Mouse (Mus musculus): Measurements from ENCODE around the gene Mgat5. TPM values are rescaled to one million over a fixed set of nuclear protein-coding genes. Genes with fewer than 3 reads are reported as not detected.
A peak's percentile ranks its signal among the peaks of the same experiment; 100 is the strongest.

The Mgat5 gene
- polyA plus RNA-seq, 1 experiment from 2014 or later = 16.3 TPM

DNA sequence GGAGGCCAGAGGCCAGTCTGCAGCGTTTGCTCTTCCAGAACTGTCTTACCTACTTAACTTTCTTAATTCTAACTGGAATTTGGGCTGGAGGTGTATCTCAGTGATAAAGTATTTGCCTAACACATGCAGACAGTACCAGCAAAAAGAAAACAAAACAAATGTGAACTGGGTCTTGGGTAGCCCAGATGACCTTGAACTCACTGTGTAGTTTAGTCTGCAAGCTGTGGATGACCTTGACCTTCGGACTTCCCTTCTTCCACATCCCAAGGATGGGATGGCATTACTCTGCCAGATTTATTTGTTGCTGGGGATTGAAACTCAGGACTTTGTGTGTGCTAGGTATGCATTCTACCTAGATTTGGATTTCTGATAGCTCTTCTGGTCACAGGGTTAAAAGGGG, 24.2 kb downstream of the Mgat5 start:
- 89% methylated on average over 2 of the region's 2 CpGs for WGBS
- Histone ChIP-seq H3K9me3 (ENCODE audit: control insufficient read depth, low read length) (no peaks in the 10 kb centered on the region), H3K36me3 (replicated peaks; ENCODE audit: control insufficient read depth, insufficient read depth) (no peaks in the 10 kb centered on the region), H3K4me1 (replicated peaks; ENCODE audit: control insufficient read depth, insufficient read depth, low read length) (no peaks in the 10 kb centered on the region), H3K4me3 (replicated peaks; ENCODE audit: low read length) (no peak overlapping the region), H3K27ac (no peak overlapping the region), H3K4me2 (replicated peaks) (no peak overlapping the region), H3K27me3 (ENCODE audit: control insufficient read depth, insufficient read depth, low read length) (no peaks in the 10 kb centered on the region), H3K9ac (no peak overlapping the region)
- ATAC-seq (ENCODE audit: low FRiP score) (no peak), DNase-seq (ENCODE audit: low spot score) (no peak)

DNA sequence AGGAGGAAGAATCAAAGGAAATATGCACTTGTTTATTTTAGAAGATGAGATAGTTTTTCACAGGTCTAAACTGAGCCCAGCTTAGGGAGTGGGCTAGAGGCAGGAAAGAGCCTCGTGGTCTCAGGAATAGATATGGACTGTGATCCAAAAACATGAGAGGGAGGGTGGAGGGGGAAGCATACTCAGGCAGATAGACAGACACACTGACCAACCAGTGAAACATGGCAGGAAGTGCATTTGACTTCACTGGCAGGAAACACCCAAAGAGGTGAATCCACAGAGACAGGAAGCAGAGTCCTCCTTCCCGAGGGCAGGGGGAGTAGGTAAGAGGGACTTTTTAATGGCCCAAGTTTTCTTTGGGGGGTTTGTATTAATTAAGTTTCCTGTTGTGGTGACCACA, 25.7 kb downstream of the Mgat5 start:
- Histone ChIP-seq H3K4me2 (replicated peaks) (no peak overlapping the region), H3K4me3 (replicated peaks; ENCODE audit: low read length) (no peak overlapping the region), H3K36me3 (replicated peaks; ENCODE audit: control insufficient read depth, insufficient read depth) (no peaks in the 10 kb centered on the region), H3K27me3 (ENCODE audit: control insufficient read depth, insufficient read depth, low read length) (no peaks in the 10 kb centered on the region), H3K27ac (no peak overlapping the region), H3K9ac (no peak overlapping the region), H3K9me3 (ENCODE audit: control insufficient read depth, low read length) (no peaks in the 10 kb centered on the region), H3K4me1 (replicated peaks; ENCODE audit: control insufficient read depth, insufficient read depth, low read length) (no peaks in the 10 kb centered on the region)
- WGBS = 91% methylated on average over 2 of the region's 2 CpGs
- no peak for ATAC-seq (ENCODE audit: low FRiP score)
- DNase-seq (ENCODE audit: low spot score) = no peak

- 83% methylated on average over 4 of the region's 4 CpGs for WGBS
- H3K27ac ChIP-seq = no peak overlapping the region
- no peak overlapping the region for H3K4me2 ChIP-seq (replicated peaks)
- ATAC-seq (ENCODE audit: low FRiP score) (no peak), DNase-seq (ENCODE audit: low spot score) (no peak)
- H3K9me3 ChIP-seq (ENCODE audit: control insufficient read depth, low read length) = no peaks in the 10 kb centered on the region
- no peak overlapping the region for H3K4me3 ChIP-seq (replicated peaks; ENCODE audit: low read length)
- no peaks in the 10 kb centered on the region for H3K4me1 ChIP-seq (replicated peaks; ENCODE audit: control insufficient read depth, insufficient read depth, low read length)
- no peak overlapping the region for H3K9ac ChIP-seq
- H3K27me3 ChIP-seq (ENCODE audit: control insufficient read depth, insufficient read depth, low read length) = no peaks in the 10 kb centered on the region
- H3K36me3 ChIP-seq (replicated peaks; ENCODE audit: control insufficient read depth, insufficient read depth) = no peaks in the 10 kb centered on the region
Observed at GRCm38 (mm10) chr1:127233191-127233651, 28.4 kb downstream of the Mgat5 start.

- Histone ChIP-seq H3K9me3 (ENCODE audit: control insufficient read depth, low read length) (no peaks in the 10 kb centered on the region), H3K4me1 (replicated peaks; ENCODE audit: control insufficient read depth, insufficient read depth, low read length) (peaks cover 16% of the 10 kb centered on the region), H3K36me3 (replicated peaks; ENCODE audit: control insufficient read depth, insufficient read depth) (no peaks in the 10 kb centered on the region), H3K27me3 (ENCODE audit: control insufficient read depth, insufficient read depth, low read length) (no peaks in the 10 kb centered on the region), H3K9ac (no peak overlapping the region), H3K4me2 (replicated peaks) (no peak overlapping the region), H3K27ac (no peak overlapping the region), H3K4me3 (replicated peaks; ENCODE audit: low read length) (no peak overlapping the region)
- ATAC-seq (ENCODE audit: low FRiP score) = no peak
- DNase-seq (ENCODE audit: low spot score) = no peak
- 75% methylated on average over 4 of the region's 4 CpGs for WGBS
Observed at GRCm38 (mm10) chr1:127235157-127235556, 30.3 kb downstream of the Mgat5 start.

- H3K4me3 ChIP-seq (replicated peaks; ENCODE audit: low read length) = no peak overlapping the region
- DNase-seq (ENCODE audit: low spot score) = no peak
- no peaks in the 10 kb centered on the region for H3K27me3 ChIP-seq (ENCODE audit: control insufficient read depth, insufficient read depth, low read length)
- H3K27ac ChIP-seq = no peak overlapping the region
- no peaks in the 10 kb centered on the region for H3K36me3 ChIP-seq (replicated peaks; ENCODE audit: control insufficient read depth, insufficient read depth)
- no peak for ATAC-seq (ENCODE audit: low FRiP score)
- no peak overlapping the region for H3K9ac ChIP-seq
- no peak overlapping the region for H3K4me2 ChIP-seq (replicated peaks)
- H3K9me3 ChIP-seq (ENCODE audit: control insufficient read depth, low read length) = no peaks in the 10 kb centered on the region
- WGBS = 56% methylated on average over 8 of the region's 8 CpGs
- H3K4me1 ChIP-seq (replicated peaks; ENCODE audit: control insufficient read depth, insufficient read depth, low read length) = peaks cover 17% of the 10 kb centered on the region
Observed at GRCm38 (mm10) chr1:127236396-127236795, 31.6 kb downstream of the Mgat5 start.

- Histone ChIP-seq H3K27ac (peak overlapping the region; percentile 8), H3K4me1 (replicated peaks; ENCODE audit: control insufficient read depth, insufficient read depth, low read length) (peaks cover 17% of the 10 kb centered on the region), H3K4me3 (replicated peaks; ENCODE audit: low read length) (no peak overlapping the region), H3K27me3 (ENCODE audit: control insufficient read depth, insufficient read depth, low read length) (no peaks in the 10 kb centered on the region), H3K9me3 (ENCODE audit: control insufficient read depth, low read length) (no peaks in the 10 kb centered on the region), H3K4me2 (replicated peaks) (no peak overlapping the region), H3K36me3 (replicated peaks; ENCODE audit: control insufficient read depth, insufficient read depth) (no peaks in the 10 kb centered on the region), H3K9ac (no peak overlapping the region)
- DNase-seq (ENCODE audit: low spot score) = peak; percentile 42
- ATAC-seq (ENCODE audit: low FRiP score) = peak; percentile 76
- 27% methylated on average over 6 of the region's 6 CpGs for WGBS
Observed at GRCm38 (mm10) chr1:127238871-127239314, 34.1 kb downstream of the Mgat5 start.

DNA sequence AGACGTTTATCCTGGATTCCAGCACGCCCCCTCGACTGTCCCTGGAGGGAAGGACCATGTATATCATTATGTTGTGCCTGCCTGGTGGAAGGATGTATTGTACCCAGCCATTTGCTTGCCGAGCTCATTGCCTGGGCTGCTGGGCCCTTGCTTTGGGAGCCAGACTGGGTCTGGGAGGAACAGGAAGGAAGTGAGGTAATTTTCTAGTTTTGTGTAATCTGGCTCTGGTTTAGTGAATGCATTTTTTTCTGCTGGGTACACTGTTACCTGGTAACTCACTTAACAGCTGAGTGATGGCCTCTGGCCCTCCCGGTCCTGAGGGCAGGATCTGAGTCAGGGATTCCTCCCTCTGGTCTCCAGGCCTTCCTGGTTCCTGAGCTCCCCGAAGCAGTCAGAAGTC, 35.1 kb downstream of the Mgat5 start:
- Histone ChIP-seq H3K4me1 (replicated peaks; ENCODE audit: control insufficient read depth, insufficient read depth, low read length) (peaks cover 17% of the 10 kb centered on the region), H3K4me3 (replicated peaks; ENCODE audit: low read length) (no peak overlapping the region), H3K27ac (peak overlapping the region; percentile 8; the same call in 1 of the 2 replicates), H3K9ac (no peak overlapping the region), H3K4me2 (replicated peaks) (no peak overlapping the region), H3K36me3 (replicated peaks; ENCODE audit: control insufficient read depth, insufficient read depth) (no peaks in the 10 kb centered on the region), H3K27me3 (ENCODE audit: control insufficient read depth, insufficient read depth, low read length) (no peaks in the 10 kb centered on the region), H3K9me3 (ENCODE audit: control insufficient read depth, low read length) (no peaks in the 10 kb centered on the region)
- DNase-seq (ENCODE audit: low spot score) = no peak
- ATAC-seq (ENCODE audit: low FRiP score) = no peak
- 23% methylated on average over 6 of the region's 6 CpGs for WGBS

DNA sequence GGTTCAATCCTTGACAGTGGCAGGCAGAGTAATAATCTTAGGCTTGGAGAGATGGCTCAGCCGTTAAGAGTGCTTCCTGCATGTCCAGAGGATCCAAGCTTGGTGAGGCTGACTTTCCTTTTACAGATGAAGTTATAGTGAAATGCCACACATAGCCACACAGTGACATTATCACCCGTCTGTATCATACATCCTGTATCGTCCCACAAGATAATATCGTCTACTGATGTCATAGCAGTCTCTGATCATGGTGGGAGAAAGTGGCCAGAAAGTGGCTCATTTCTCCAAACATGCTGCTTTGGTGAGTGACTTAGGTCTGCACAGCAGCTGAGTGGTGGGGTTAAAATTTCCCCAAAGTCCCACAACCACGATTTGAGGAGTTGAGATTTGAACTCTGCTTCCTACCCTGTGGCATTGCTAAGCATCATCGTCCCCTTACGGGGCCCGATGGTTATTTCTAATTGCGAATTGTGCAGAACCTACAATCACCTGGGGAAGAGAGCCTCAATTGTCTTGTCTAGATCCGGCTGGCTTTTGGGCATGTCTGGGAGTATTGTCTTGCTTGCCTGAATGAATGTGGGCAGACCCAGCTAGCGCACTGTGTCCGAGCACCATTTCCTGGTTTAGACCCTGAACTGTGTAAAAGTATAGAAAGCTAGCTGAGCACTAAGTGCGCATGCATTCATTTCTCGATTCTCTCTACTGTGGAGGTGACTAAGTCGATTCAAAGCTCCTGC, 37.5 kb downstream of the Mgat5 start:
- H3K4me1 ChIP-seq (replicated peaks; ENCODE audit: control insufficient read depth, insufficient read depth, low read length) = peaks cover 17% of the 10 kb centered on the region
- no peaks in the 10 kb centered on the region for H3K9me3 ChIP-seq (ENCODE audit: control insufficient read depth, low read length)
- no peak overlapping the region for H3K4me3 ChIP-seq (replicated peaks; ENCODE audit: low read length)
- H3K36me3 ChIP-seq (replicated peaks; ENCODE audit: control insufficient read depth, insufficient read depth) = no peaks in the 10 kb centered on the region
- no peak overlapping the region for H3K4me2 ChIP-seq (replicated peaks)
- WGBS = 84% methylated on average over 15 of the region's 15 CpGs
- ATAC-seq (ENCODE audit: low FRiP score) (no peak), DNase-seq (ENCODE audit: low spot score) (no peak)
- H3K9ac ChIP-seq = no peak overlapping the region
- no peak overlapping the region for H3K27ac ChIP-seq
- no peaks in the 10 kb centered on the region for H3K27me3 ChIP-seq (ENCODE audit: control insufficient read depth, insufficient read depth, low read length)

DNA sequence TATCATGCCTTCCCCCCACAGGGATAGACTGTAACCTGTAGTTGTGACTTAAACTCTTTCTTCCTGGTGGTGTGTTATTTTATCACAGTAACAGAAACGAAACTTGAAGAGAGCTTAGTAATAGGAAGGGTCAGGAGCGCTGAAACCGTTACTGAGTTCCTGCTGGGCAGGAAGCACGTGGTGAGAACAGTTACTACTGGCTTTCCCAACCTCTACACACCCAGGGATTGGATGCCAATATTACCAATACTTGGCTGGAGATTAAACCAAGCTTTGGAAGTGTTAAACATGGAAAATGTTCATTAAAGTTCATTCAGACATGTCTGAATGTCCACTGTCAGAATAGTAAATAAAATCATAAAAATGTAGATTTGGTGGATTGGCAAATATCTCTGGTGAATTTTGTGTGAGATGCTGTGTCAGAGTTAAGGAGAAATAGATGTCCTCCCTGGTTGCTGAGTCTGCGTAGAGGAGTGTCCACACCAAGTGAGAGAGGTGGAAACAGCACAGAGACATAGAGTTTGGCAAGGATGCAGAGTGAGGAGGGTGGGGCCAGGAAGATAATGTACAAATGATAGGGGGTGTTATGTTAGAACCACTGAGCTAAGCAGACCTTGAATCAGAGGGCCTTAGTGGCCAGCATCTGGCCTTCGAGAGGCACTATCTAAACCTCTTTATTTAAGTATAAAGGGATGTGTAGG, 38.2 kb downstream of the Mgat5 start:
- DNase-seq (ENCODE audit: low spot score) = no peak
- no peak overlapping the region for H3K4me2 ChIP-seq (replicated peaks)
- peaks cover 17% of the 10 kb centered on the region for H3K4me1 ChIP-seq (replicated peaks; ENCODE audit: control insufficient read depth, insufficient read depth, low read length)
- no peak for ATAC-seq (ENCODE audit: low FRiP score)
- H3K9me3 ChIP-seq (ENCODE audit: control insufficient read depth, low read length) = no peaks in the 10 kb centered on the region
- H3K36me3 ChIP-seq (replicated peaks; ENCODE audit: control insufficient read depth, insufficient read depth) = no peaks in the 10 kb centered on the region
- H3K27ac ChIP-seq = no peak overlapping the region
- 72% methylated on average over 6 of the region's 6 CpGs for WGBS
- H3K9ac ChIP-seq = no peak overlapping the region
- no peaks in the 10 kb centered on the region for H3K27me3 ChIP-seq (ENCODE audit: control insufficient read depth, insufficient read depth, low read length)
- H3K4me3 ChIP-seq (replicated peaks; ENCODE audit: low read length) = no peak overlapping the region

All from hindbrain, embryonic 14.5 days (tissue).